Mouse (Mus musculus) T-helper 1 cell (primary cell): ENCODE results near the gene Sdf4.

Experiments
- in situ Hi-C: fragments of 300-600 bp; cut with MboI, MseI; formaldehyde crosslinking; loops from one replicate; pipeline ENCODE4 v1.15.1; 2025; ENCODE audit warnings: high pct_unique_total_duplicates

Sdf4 gene

DNA sequence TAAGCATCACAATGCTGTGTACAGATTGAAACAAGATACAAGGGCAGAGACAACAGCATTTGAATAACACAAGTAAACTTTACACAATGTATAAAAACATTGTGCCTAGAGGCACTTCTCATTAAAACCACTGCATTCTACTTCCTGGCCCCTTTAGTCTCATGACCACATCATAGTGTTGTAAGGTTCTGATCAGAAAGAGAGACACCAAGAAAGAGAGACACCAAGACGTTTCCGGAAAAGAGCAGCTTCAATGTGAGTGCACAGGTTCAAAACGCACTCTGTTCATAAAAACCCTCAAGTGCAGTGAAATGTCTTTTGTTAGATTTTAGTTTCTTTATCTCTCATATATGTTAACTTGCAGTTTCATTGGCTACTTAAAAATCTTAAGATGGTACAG, 11.4 kb downstream of the Sdf4 start:
- in situ Hi-C loops, result no loop called here

DNA sequence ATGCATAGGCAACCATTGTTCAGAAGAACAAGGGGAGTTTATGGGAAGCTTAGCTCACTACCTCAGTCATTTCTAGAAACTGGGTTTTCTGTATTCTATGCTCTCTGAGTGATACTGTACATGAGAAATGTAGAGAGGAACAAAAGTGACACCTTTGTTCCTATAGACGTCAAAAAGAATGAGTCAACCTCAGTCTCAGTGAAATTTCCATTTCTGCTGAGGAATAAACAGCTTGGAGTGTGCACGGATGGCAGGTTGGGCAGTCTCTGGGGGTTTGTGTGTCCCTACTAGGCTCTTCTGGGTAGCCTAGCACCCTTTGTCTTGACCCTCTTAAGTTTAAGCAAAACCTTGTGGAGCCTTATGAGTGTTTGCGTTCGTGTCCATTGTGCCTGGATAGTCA, 15.7 kb downstream of the Sdf4 start:
- in situ Hi-C loops, result no loop called here

DNA sequence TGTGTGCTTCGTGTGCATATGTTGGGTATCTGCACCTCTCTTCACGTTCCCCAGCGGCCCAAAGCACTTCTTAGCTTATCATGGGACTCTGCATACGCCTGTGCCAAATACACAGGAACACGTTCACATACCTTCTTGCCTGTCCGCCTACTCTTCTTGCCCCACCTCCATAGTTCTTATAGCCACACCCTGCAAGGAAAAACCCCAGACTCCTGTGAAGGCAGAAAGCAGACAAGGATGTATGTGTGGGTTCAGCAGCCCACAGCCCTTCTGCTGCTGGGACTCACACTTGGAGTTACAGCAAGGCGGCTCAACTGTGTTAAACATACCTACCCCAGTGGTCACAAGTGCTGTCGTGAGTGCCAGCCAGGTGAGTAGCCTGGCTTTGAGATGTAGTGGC, 21.0 kb downstream of the Sdf4 start, which contains the start of gene Tnfrsf4:
TSS of gene Tnfrsf4 (plus strand) at position 207 of the 400 bp plus-strand sequence.
- in situ Hi-C loops, result no loop called here

DNA sequence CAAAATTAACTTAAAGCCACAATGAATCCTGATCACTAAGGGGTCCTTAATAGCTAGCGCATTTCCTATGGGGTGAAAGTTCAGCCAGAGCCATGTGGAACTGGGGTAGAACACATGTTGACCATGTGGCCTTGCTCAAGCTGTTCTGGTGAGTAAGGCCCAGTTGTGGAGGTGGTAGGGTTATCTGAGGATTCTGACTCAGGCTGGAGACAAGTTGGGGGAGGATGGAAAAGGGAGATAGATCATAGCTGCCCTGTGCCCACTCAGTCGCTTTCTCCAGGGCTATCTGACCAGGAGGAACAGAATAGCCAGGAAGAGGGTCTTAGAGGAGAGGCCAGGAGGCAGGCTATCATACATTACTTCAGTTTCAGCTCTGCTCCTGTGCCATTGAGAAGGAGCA, 21.8 kb downstream of the Sdf4 start:
- in situ Hi-C loops, result no loop called here

DNA sequence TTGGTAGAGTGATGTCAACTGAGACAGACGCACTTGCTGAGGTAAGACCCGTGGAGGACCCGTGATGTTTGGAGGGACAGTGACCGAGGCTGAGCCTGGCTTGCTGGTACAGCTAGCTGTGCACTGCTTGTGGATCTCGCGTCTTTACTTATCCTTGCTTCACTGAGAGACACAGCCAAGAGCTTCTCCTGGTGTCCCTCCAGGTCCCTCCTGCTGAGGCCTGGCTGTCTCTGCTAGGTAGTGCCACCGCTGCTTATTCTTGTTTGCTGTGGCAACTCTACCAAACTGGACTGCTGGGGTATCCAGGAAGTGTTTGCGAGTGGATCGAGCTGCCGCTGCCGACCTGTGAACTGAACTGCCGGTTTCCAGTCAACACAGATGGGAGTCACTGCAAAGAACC, 27.1 kb downstream of the Sdf4 start:
- in situ Hi-C loops, result loop anchor here (10.0 kb wide), 1 partner anchor 1085 kb away; no protein-coding TSS in a partner anchor

DNA sequence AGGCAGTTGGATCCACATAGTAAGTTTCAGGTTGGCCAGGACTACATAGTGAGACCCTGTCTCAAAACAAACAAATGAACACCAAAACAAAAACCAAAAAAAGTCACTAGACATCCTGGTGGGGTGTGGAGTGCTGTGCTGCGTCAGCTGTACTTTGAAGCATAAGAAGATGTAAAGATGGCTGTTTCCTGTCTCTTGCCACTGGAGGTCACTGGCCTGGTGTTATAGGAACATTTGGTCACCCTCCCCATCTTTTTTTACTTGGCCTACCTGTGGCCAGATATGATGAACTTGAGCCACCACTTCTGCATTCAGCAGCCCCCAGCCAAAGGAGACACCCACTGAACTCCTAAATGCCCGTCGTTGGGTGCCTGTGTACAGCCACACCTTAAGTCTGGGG, 28.7 kb downstream of the Sdf4 start:
- in situ Hi-C loops, result loop anchor here (10.0 kb wide), 1 partner anchor 1087 kb away; no protein-coding TSS in a partner anchor

DNA sequence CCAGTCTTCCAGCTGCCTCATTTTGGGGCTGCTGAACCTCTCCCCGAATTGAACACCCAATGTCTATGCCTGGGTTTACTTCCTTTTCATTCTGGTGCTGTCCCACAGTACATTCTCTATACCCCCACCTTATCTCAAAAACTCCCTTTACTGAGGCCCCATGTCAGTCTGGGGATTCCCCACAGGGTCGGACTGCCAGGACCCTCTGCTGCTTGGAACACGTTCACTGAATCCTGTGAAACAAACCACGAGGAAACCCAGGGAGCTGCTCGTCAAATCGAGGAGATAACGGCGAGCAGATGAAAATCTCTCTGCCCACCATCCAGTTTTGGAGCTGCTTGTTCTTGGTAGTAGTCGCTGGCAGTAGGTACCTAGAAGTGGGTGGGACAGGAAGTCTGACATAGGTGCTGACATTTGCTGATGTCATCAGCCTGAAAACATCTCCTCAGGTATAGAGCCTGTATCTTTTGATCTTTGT, 29.3 kb downstream of the Sdf4 start:
- in situ Hi-C loops, result loop anchor here (10.0 kb wide), 1 partner anchor 1087 kb away; no protein-coding TSS in a partner anchor

DNA sequence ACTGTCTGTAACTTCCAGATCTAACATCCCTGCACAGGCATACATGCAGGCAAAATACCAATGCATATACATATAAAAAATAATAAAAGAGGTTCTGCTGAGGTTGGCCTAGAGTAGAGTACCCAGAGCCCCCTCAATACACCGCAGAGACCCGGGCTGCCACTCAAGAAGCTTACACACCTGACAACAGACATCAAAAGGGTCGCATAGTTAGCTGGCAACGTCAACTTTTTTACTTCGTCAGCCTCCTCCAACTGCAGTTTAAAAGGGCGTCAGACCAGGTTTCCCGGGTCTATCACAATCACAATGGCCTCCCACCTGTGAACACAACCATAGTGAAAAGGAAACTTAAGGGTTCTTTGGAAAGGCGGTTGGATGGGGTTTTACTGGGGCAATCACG, 30.8 kb downstream of the Sdf4 start:
- in situ Hi-C loops, result loop anchor here (10.0 kb wide), 1 partner anchor 1089 kb away; no protein-coding TSS in a partner anchor

DNA sequence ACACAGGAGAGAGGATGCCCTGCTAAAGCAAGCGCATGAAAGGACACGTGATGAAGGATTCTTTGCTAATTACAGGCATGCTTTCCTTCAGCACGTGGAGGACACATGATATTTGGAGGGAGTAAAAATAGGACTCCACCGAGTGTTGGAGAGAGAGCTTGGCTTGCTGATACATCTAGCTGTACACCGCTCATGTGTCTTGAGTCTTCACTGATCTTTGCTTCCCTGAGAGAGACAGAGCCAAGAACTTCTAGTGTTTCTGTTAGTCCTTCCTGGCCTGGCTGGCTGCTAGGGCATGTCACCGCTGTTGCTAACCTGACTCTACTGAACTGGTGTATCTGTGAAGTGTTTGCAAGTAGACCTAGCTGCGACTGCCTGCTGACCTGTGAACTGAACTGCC, 31.5 kb downstream of the Sdf4 start:
- in situ Hi-C loops, result loop anchor here (10.0 kb wide), 1 partner anchor 1089 kb away; no protein-coding TSS in a partner anchor

DNA sequence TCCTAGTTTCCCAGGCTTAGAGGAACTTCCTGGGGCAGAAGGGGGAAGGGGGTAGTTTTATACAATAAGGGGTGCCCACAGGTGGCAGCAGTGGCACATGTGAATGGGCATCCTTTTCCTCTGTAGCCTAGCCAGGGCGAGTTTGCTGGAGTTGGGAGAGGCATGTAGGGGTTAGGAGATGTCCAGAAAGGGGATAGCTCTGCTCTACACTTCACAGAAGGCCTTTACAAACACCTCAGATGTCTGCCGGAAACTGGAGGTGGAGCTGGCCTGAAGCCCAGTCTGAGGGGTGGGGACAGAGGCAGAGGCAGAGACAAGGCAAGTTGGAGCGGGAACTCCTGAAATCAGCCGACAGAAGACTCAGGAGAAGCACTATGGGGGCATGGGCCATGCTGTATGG, 33.3 kb downstream of the Sdf4 start, which contains the start of gene Tnfrsf18:
TSS of gene Tnfrsf18 (plus strand) at position 152 of the 400 bp plus-strand sequence.
- in situ Hi-C loops, result loop anchor here (10.0 kb wide), 1 partner anchor 1091 kb away; no protein-coding TSS in a partner anchor

DNA sequence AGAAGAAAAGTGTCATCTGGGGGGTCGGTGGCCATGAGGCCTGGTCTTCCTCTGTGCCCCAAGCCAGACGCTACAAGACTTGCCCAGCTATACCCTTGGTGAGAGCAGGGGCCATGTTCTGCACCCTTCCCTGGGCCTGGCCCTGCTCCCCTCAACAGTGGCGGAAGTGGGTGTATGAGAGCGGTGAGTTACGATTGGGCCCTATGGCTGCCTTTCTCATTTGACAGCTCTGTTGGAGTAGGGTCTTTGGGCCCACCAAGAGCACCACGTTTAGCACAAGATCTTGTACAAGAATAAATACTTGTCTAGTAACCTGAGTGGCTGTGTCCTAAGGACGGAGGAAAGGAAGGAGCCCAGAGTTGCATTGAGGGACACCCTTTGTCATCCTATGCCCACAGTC, 35.9 kb downstream of the Sdf4 start:
- in situ Hi-C loops, result loop anchor here (10.0 kb wide), 1 partner anchor 1094 kb away; no protein-coding TSS in a partner anchor

DNA sequence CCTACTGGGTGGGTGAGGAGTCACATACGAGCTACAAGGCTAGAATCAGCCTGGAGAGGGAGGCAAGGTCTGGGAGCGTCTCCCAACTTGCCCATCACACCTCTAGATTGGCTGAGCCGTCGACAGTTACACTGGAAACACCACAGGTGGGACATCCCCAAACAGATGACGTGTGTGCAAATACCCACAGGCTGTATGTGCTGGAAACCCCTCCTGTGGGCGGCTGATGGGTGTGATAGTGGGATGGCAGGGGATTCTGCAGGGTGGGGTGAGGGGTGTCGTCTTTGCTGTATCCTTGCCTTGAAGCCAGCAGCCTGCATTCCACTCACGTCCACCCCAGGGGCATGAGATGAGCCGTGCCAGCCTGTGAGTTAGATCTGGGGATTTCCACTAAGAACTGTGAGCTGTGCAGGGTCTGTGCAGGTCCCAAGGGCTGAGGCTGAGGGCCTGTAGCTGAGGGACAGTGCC, 38.0 kb downstream of the Sdf4 start:
- in situ Hi-C loops, result loop anchor here (5.0 kb wide), 2 partner anchors 33 to 68 kb away; partner anchors contain the start of gene C1qtnf12

DNA sequence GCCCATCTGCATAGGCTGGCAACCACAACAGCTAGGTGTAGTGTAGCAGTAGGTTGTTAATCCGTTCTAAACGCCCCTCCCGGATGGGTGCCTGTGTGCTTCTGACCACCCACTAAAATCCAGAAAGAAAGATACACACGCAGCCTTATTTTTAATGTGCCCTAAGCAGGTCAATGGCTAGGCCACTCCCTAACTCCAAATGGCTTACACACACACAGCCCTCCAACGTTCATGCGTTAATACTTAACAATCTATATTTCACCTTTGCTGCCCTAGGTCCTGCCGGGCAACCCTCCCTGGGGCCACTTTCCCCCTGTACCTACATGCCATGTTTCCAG, 38.6 kb downstream of the Sdf4 start:
- in situ Hi-C loops, result loop anchor here (5.0 kb wide), 2 partner anchors 34 to 69 kb away; partner anchors contain the start of gene C1qtnf12

DNA sequence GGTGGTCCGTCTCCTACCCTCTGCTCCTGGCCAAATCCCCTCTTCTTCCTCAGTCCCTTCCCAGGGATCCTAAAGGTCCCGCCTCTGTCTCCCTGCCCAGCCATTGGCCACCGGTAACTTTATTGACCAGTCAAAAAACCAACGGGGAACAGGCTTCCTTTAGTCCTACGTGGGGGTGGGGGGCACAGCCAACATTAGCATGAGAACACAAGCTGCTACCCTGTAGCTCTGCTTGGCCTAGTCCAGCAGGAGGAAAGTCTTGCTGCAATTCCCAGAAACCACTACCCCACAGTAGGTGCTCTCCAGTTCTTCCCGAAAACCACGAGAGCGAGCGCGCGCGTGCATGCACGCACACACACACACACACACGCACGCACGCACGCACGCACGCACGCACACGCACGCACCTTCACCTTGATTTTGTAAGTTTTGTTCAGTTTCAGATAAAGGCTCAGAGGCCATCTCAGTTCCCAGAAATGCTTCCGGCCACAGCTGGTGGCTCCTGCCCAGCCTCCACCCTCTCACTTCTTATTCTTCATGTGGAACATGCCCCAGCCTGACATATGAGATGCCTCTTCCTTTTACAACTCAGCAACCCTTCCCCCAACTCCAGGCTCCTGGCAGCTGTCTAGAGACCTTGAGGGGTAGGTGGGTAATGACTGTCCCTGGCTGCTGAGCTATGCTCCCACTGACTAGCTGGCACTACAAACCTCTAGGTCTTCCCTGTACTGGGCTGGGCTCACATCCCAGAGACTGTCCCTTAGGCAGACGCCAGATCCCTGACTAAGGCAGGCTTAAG, 39.1 kb downstream of the Sdf4 start:
- in situ Hi-C loops, result loop anchor here (5.0 kb wide), 2 partner anchors 34 to 69 kb away; partner anchors contain the start of gene C1qtnf12

DNA sequence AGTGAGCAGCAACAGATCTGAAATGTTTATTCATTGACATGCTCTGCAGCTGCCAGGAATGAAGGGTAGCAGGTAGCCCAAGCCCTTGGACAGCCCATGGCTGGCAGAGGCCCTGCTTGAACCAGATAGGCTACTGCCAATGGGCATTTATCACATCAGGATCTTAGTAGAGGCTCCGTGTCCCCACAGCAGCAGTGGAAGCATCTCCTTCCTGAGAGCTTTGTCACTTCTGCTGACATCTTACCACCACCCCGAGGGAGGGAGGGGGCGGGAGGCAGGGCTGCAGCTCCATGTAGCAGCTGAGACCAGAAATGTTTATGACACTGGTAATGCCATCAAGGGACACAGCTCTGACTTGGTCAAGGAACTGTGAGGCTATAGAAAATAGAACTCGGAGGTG, 40.2 kb downstream of the Sdf4 start:
- in situ Hi-C loops, result loop anchor here (5.0 kb wide), 2 partner anchors 36 to 71 kb away; partner anchors contain the start of gene C1qtnf12

DNA sequence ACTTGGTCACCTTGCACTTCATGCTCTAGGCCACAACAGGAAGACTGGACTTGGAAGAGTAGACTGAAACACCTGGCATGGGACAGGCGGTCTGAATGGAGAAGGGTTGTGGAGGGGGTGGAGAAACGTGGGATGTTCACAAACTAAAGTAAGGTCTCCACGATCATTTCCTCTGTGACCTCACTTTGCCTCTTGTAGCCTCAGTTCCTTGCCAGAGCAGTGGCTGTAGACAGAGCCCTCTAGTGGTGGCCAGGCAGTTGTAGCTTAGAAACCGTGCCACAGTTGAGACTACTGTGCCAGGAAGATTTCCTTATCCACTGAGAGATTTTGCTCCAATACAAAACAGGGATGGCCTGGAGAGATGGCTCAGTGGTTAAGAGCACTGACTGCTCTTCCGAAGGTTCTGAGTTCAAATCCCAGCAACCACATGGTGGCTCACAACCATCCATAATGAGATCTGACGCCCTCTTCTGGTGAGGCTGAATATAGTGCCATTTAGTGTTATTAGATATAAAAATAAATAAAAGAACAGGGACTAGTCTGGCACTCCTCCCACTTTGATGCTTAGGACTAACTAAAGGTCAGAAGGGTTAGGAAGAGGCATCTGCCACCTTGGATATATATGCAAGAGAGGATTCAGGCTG, 40.9 kb downstream of the Sdf4 start:
- in situ Hi-C loops, result loop anchor here (5.0 kb wide), 2 partner anchors 36 to 71 kb away; partner anchors contain the start of gene C1qtnf12

DNA sequence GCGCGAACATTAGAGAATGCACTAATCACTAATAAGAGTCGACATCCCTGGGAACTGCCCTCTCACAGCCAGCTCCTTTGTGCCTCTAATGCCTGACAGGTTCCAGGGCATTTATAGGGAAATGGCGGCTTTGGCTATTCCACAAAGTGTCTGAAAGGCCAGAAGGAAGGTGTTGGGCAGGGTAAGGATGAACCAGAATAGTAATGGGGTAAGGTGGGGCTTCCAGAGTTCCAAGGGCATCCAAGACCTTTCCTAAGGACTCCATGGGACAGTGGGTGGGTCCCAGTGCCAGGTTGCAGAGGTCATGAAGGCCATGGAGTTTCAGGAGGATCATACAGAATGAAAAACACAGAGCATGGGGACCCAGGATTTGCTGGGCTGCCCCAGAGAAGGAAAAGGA, 41.6 kb downstream of the Sdf4 start:
- in situ Hi-C loops, result loop anchor here (5.0 kb wide), 2 partner anchors 37 to 72 kb away; partner anchors contain the start of gene C1qtnf12

DNA sequence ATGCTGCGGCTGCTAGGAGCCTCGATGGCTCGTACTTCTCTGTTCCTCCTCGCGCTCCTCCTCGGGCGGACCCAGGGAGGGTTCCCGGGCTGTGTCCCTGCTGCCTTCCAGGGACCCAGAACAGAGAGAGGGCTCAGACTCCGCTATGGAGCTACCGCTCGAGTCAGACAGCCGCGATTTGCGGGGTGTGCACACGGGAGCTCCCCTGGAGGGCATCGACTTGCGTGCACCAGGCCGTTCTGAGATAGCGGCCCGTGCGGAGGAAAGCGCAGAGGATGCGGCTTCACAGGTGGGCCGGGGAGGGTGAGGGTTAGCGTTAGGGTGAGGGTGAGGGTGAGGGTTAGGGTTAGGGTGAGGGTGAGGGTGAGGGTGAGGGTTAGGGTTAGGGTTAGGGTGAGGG, 42.2 kb downstream of the Sdf4 start:
- in situ Hi-C loops, result loop anchor here (5.0 kb wide), 2 partner anchors 38 to 73 kb away; partner anchors contain the start of gene C1qtnf12

DNA sequence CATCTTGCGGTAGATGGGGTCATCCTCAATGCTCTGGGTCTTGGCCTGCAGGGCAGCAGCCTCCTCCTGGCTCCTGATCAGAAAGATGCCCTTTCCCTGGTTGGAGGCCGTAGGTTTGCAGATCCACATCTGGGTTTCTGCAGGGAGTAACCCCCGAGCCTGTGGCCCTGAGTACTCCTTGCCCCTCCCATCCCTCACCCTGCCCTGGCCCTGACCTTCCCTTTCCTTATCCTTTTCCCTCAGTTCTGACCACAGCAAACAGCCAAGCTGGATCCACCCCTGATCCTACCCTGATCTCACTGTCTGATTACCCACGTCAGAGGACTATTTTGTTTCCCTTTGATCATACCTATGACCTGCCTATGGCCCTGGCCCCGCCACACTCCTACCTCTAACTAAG, 52.1 kb downstream of the Sdf4 start:
- in situ Hi-C loops, result loop anchor here (5.0 kb wide), 1 partner anchor 48 kb away; no protein-coding TSS in a partner anchor

DNA sequence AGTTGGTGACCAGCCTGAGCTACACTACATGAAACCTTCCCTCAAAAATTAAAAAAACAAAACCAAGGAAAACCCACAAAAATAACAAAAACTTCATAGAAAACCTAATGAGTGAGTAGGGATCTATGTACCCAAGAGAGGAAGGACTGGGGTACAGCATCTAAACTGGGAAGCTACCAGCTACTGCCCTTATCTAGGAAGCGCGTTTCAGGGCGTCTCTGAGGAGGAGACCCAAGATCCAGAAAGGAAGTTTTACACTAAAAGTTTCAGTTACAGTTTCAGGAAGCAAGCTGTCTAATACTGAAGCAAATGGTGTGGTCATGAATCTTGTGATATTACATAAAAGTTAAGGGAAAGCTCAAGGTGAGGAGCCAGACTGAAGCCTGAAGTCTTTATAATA, 57.1 kb downstream of the Sdf4 start:
- in situ Hi-C loops, result no loop called here

DNA sequence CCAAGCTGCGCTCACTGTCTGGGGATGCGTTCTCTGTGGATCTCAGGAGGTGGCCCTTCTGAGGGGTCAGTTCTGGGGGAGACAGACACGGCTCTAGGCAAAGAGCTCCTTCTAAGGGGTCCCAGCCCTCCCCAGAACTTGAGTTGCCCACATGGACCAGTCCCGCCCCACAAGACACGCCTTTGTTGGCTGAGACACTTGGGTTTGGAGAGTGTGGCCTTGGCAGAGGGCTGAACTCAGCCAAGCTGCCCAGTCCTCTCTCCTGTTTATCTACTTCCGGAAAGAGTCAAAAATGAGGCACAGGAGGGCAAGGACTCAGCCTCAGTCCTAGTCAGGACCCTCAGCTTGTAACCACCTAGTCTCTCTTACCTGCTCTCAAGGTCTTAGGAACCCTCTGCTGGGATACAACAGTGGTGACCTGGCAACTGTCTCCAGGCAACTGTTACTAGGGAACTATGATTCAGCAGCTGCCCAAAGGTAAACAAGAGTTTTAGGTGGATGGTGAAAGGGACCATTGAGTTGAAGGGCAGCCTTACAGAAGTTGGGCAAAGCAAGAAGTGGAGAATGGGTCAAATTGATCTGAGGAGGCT, 57.8 kb downstream of the Sdf4 start:
- in situ Hi-C loops, result no loop called here
